In the genomic region with DNA sequence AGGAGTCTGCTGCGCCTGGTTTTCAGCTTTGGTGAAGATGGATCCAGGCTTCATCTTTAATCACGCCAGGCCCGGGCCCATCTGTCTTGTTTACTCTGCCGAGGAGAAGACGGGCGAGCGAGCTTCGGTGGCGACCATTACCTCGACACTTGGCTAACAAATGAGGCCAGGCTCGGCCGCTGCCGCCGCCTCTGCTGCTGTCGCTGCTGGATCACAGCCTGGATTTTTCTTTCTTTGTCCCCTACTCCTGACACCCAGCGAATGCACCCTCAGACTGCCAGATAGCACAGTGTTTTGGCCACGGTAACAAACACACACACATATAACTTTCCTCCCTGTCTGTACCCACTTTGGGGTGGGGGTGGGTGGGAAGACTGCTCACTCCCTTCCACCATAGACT, we compare ENCODE assay signal across 15 mouse cellular contexts. TPM values are rescaled to one million over a fixed set of nuclear protein-coding genes. Genes with fewer than 3 reads are reported as not detected.
DNase-seq lines count a peak whose midpoint lies in the region; ATAC-seq and TF ChIP-seq lines count a peak whose summit lies in the region.
"Had no signal": no experiment of that assay in that cellular context is flagged by ENCODE, and none has a peak within 500 bp of the region (broad histone marks: within the 10 kb centered on the region; RNA-seq: fewer than 3 reads in every experiment).

No protein-coding gene starts in this region.

- no peaks in the 10 kb centered on the region for H3K79me2 ChIP-seq in heart, adult 2 months (replicated peaks; ENCODE audit: control insufficient read depth, insufficient read depth, low read length)

- peaks cover 99% of the 10 kb centered on the region for H3K27me3 ChIP-seq in heart, embryonic 10.5 days (ENCODE audit: insufficient read depth, poor library complexity, severe bottlenecking)
- peaks cover 17% of the 10 kb centered on the region for H3K27me3 ChIP-seq in heart, adult 2 months (ENCODE audit: control insufficient read depth, insufficient read depth, low read length)
- H3K27me3 ChIP-seq in midbrain, embryonic 10.5 days (ENCODE audit: low read depth, poor library complexity, severe bottlenecking): peaks cover 100% of the 10 kb centered on the region
- H3K27me3 ChIP-seq in midbrain, embryonic 13.5 days: peaks cover 100% of the 10 kb centered on the region
- H3K27me3 ChIP-seq in liver, embryonic 12.5 days (replicated peaks): peaks cover 99% of the 10 kb centered on the region
- peaks cover under 1% of the 10 kb centered on the region; the same call in 1 of the 2 replicates for H3K27me3 ChIP-seq in stomach, postnatal 0 days (ENCODE audit: control insufficient read depth, insufficient read depth, low read length)
- peaks cover 97% of the 10 kb centered on the region for H3K27me3 ChIP-seq in midbrain, embryonic 15.5 days (replicated peaks)

- H3K27ac ChIP-seq in heart, embryonic 10.5 days: peak overlapping the region; percentile 89; the same call in 1 of the 2 replicates
- H3K27ac ChIP-seq in heart, adult 2 months: no peak overlapping the region
- no peak overlapping the region for H3K27ac ChIP-seq in midbrain, embryonic 10.5 days (replicated peaks)
- no peak overlapping the region for H3K27ac ChIP-seq in midbrain, embryonic 13.5 days
- peak overlapping the region; percentile 67 for H3K27ac ChIP-seq in liver, embryonic 12.5 days
- H3K27ac ChIP-seq in stomach, postnatal 0 days (replicated peaks): peak overlapping the region; percentile 97
- H3K27ac ChIP-seq in midbrain, embryonic 15.5 days: no peak overlapping the region
- H3K27ac ChIP-seq: gastrocnemius, adult 2 months had no signal

- intact Hi-C loops in heart, adult 2 months (cut with DNase I): no loop called here

- TF ChIP-seq EP300 in heart, adult 2 months (IDR thresholded peaks at IDR 0.05; ENCODE audit: insufficient read depth, low read depth, low read length): no peak
- TF ChIP-seq EP300 in stomach, postnatal 0 days (optimal IDR thresholded peaks at IDR 0.05): no peak

- no peak for TF ChIP-seq CTCF in heart, adult 2 months (IDR thresholded peaks at IDR 0.05)
- no peak for TF ChIP-seq CTCF in stomach, postnatal 0 days (IDR thresholded peaks at IDR 0.05; ENCODE audit: low read depth)

- H3K4me3 ChIP-seq in heart, embryonic 10.5 days: peak overlapping the region; percentile 71
- H3K4me3 ChIP-seq in heart, adult 2 months: no peak overlapping the region
- no peak overlapping the region for H3K4me3 ChIP-seq in midbrain, embryonic 10.5 days
- no peak overlapping the region for H3K4me3 ChIP-seq in midbrain, embryonic 13.5 days (replicated peaks)
- peak overlapping the region; percentile 11; the same call in 1 of the 2 replicates for H3K4me3 ChIP-seq in liver, embryonic 12.5 days
- peak overlapping the region; percentile 61 for H3K4me3 ChIP-seq in stomach, postnatal 0 days (ENCODE audit: low read depth, low read length)
- no peak overlapping the region for H3K4me3 ChIP-seq in midbrain, embryonic 15.5 days

- peaks cover 25% of the 10 kb centered on the region for H3K4me1 ChIP-seq in heart, embryonic 10.5 days
- no peaks in the 10 kb centered on the region for H3K4me1 ChIP-seq in heart, adult 2 months (ENCODE audit: control insufficient read depth, insufficient read depth, low read length)
- H3K4me1 ChIP-seq in midbrain, embryonic 10.5 days: peaks cover 18% of the 10 kb centered on the region
- peaks cover 9% of the 10 kb centered on the region; the same call in 1 of the 2 replicates for H3K4me1 ChIP-seq in midbrain, embryonic 13.5 days (replicated peaks)
- H3K4me1 ChIP-seq in liver, embryonic 12.5 days: no peaks in the 10 kb centered on the region
- no peaks in the 10 kb centered on the region for H3K4me1 ChIP-seq in stomach, postnatal 0 days (replicated peaks; ENCODE audit: control insufficient read depth, insufficient read depth)
- H3K4me1 ChIP-seq in midbrain, embryonic 15.5 days: 0 out of 2 replicates have a peak, but pooled peaks cover 3% of the 10 kb centered on the region
- H3K4me1 ChIP-seq: liver, embryonic 15.5 days had no signal

- 6% methylated on average over 17 of the region's 17 CpGs for WGBS in heart, embryonic 10.5 days
- WGBS in heart, adult 2 months: 24% methylated on average over 17 of the region's 17 CpGs
- under 1% methylated on average over 17 of the region's 17 CpGs for WGBS in midbrain, embryonic 10.5 days
- WGBS in midbrain, embryonic 13.5 days: 3% methylated on average over 17 of the region's 17 CpGs
- 21% methylated on average over 17 of the region's 17 CpGs for WGBS in liver, embryonic 12.5 days (ENCODE audit: insufficient replicate concordance)
- WGBS in stomach, postnatal 0 days: 19% methylated on average over 17 of the region's 17 CpGs
- 1% methylated on average over 17 of the region's 17 CpGs for WGBS in midbrain, embryonic 15.5 days

- H3K9ac ChIP-seq in heart, adult 2 months (ENCODE audit: low read depth, low read length): no peak overlapping the region
- H3K9ac ChIP-seq in midbrain, embryonic 13.5 days (replicated peaks): no peak overlapping the region
- peak overlapping the region; percentile 27; the same call in 1 of the 2 replicates for H3K9ac ChIP-seq in liver, embryonic 12.5 days
- peak overlapping the region; percentile 84 for H3K9ac ChIP-seq in stomach, postnatal 0 days (ENCODE audit: low read length)
- H3K9ac ChIP-seq in midbrain, embryonic 15.5 days: no peak overlapping the region
- H3K9ac ChIP-seq: liver, embryonic 15.5 days had no signal

- no peak for TF ChIP-seq POLR2A in heart, adult 2 months (IDR thresholded peaks at IDR 0.05; ENCODE audit: insufficient read depth, low read depth, low read length)

- no peak overlapping the region for H3K4me2 ChIP-seq in midbrain, embryonic 13.5 days (replicated peaks)
- peak overlapping the region; percentile 68 for H3K4me2 ChIP-seq in liver, embryonic 12.5 days
- H3K4me2 ChIP-seq in stomach, postnatal 0 days (replicated peaks; ENCODE audit: low read depth): peak overlapping the region; percentile 73
- H3K4me2 ChIP-seq in midbrain, embryonic 15.5 days: no peak overlapping the region

- DNase-seq in heart, embryonic 10.5 days (ENCODE audit: low spot score): no peak
- DNase-seq in heart, adult 2 months: no peak
- DNase-seq in midbrain, embryonic 10.5 days (ENCODE audit: low spot score): peak; percentile 59
- DNase-seq in stomach, postnatal 0 days (ENCODE audit: low spot score): no peak
- no peak for DNase-seq in ovary, postnatal 14 days (ENCODE audit: low spot score)
- DNase-seq: adrenal gland, postnatal 25 days; cerebellum, adult 9-11 months; gastrocnemius, adult 2 months; right cerebral cortex, adult 18-20 months; thymus, adult 18-20 months had no signal

- H3K9me3 ChIP-seq in heart, embryonic 10.5 days: no peaks in the 10 kb centered on the region
- no peaks in the 10 kb centered on the region for H3K9me3 ChIP-seq in midbrain, embryonic 10.5 days (replicated peaks)
- H3K9me3 ChIP-seq in midbrain, embryonic 13.5 days: no peaks in the 10 kb centered on the region
- H3K9me3 ChIP-seq in liver, embryonic 12.5 days (replicated peaks): no peaks in the 10 kb centered on the region
- no peaks in the 10 kb centered on the region for H3K9me3 ChIP-seq in stomach, postnatal 0 days (ENCODE audit: control insufficient read depth, low read length)
- H3K9me3 ChIP-seq in midbrain, embryonic 15.5 days: no peaks in the 10 kb centered on the region
- H3K9me3 ChIP-seq: liver, embryonic 15.5 days had no signal

- H3K36me3 ChIP-seq in heart, embryonic 10.5 days: no peaks in the 10 kb centered on the region
- no peaks in the 10 kb centered on the region for H3K36me3 ChIP-seq in heart, adult 2 months (ENCODE audit: control insufficient read depth, insufficient read depth, low read length)
- H3K36me3 ChIP-seq in midbrain, embryonic 10.5 days: no peaks in the 10 kb centered on the region
- H3K36me3 ChIP-seq in midbrain, embryonic 13.5 days: no peaks in the 10 kb centered on the region
- H3K36me3 ChIP-seq in liver, embryonic 12.5 days: no peaks in the 10 kb centered on the region
- H3K36me3 ChIP-seq in stomach, postnatal 0 days (ENCODE audit: control insufficient read depth, insufficient read depth, low read length): no peaks in the 10 kb centered on the region
- H3K36me3 ChIP-seq in midbrain, embryonic 15.5 days (replicated peaks): no peaks in the 10 kb centered on the region
- H3K36me3 ChIP-seq: liver, embryonic 15.5 days had no signal

- no peak for ATAC-seq in midbrain, embryonic 13.5 days
- ATAC-seq in liver, embryonic 12.5 days: no peak
- ATAC-seq in stomach, postnatal 0 days (ENCODE audit: low FRiP score, low TSS enrichment): no peak
- no peak for ATAC-seq in midbrain, embryonic 15.5 days (replicated peaks)

RNA-seq across cellular contexts. Expression of a gene that starts 2.4 kb away (rescaled TPM):
- 0.42 and 1.8 TPM in 2 replicates for polyA plus RNA-seq in heart, embryonic 10.5 days (2016; fragmentation: Nextera tagmentation; extraction: Ambion mirVana)
- under 1 TPM; 0.23 to 0.30 TPM for total RNA-seq in heart, adult 2 months (2021)
- polyA plus RNA-seq in heart, adult 2 months (2012; rRNA removed): 0.64 and 0.82 TPM in 2 replicates
- not detected in 2 replicates for polyA plus RNA-seq in midbrain, embryonic 10.5 days (2016; fragmentation: Nextera tagmentation; extraction: Ambion mirVana)
- 0.11 TPM in 1 of 2 replicates, not detected in the other for polyA plus RNA-seq in midbrain, embryonic 13.5 days (2015; fragmentation: Nextera tagmentation; extraction: Ambion mirVana)
- 0.31 and 0.36 TPM in 2 replicates for polyA plus RNA-seq in liver, embryonic 12.5 days (2016; fragmentation: Nextera tagmentation; extraction: Ambion mirVana)
- polyA plus RNA-seq in stomach, postnatal 0 days (2015; fragmentation: Nextera tagmentation; extraction: Ambion mirVana): 0.94 and 0.97 TPM in 2 replicates
- polyA plus RNA-seq in midbrain, embryonic 15.5 days (2015; fragmentation: Nextera tagmentation; extraction: Ambion mirVana): 0.15 TPM in 1 of 2 replicates, not detected in the other

RNA-seq across cellular contexts. Expression of a gene that starts 2.6 kb away (rescaled TPM):
- 0.31 and 2.0 TPM in 2 replicates for polyA plus RNA-seq in heart, embryonic 10.5 days (2016; fragmentation: Nextera tagmentation; extraction: Ambion mirVana)
- under 1 TPM; 0.63 to 0.75 TPM for total RNA-seq in heart, adult 2 months (2021)
- polyA plus RNA-seq in heart, adult 2 months (2012; rRNA removed): 1.00 and 1.1 TPM in 2 replicates
- polyA plus RNA-seq in midbrain, embryonic 10.5 days (2016; fragmentation: Nextera tagmentation; extraction: Ambion mirVana): not detected in 2 replicates
- not detected in 2 replicates for polyA plus RNA-seq in midbrain, embryonic 13.5 days (2015; fragmentation: Nextera tagmentation; extraction: Ambion mirVana)
- polyA plus RNA-seq in liver, embryonic 12.5 days (2016; fragmentation: Nextera tagmentation; extraction: Ambion mirVana): 0.62 and 0.66 TPM in 2 replicates
- polyA plus RNA-seq in stomach, postnatal 0 days (2015; fragmentation: Nextera tagmentation; extraction: Ambion mirVana): 1.2 and 1.6 TPM in 2 replicates
- polyA plus RNA-seq in midbrain, embryonic 15.5 days (2015; fragmentation: Nextera tagmentation; extraction: Ambion mirVana): not detected in 2 replicates

RNA-seq across cellular contexts. Expression of a gene that starts 17.6 kb away (rescaled TPM):
- polyA plus RNA-seq in heart, embryonic 10.5 days (2016; fragmentation: Nextera tagmentation; extraction: Ambion mirVana): 1.0 and 5.2 TPM in 2 replicates
- under 1 TPM in 1 of 2 experiments, not detected in 1; 0.18 TPM for total RNA-seq in heart, adult 2 months (2021)
- polyA plus RNA-seq in heart, adult 2 months (2012; rRNA removed): 0.20 and 0.23 TPM in 2 replicates
- not detected in 2 replicates for polyA plus RNA-seq in midbrain, embryonic 10.5 days (2016; fragmentation: Nextera tagmentation; extraction: Ambion mirVana)
- 0.08 TPM in 1 of 2 replicates, not detected in the other for polyA plus RNA-seq in midbrain, embryonic 13.5 days (2015; fragmentation: Nextera tagmentation; extraction: Ambion mirVana)
- polyA plus RNA-seq in liver, embryonic 12.5 days (2016; fragmentation: Nextera tagmentation; extraction: Ambion mirVana): 1.3 and 1.5 TPM in 2 replicates
- 7.5 and 8.2 TPM in 2 replicates for polyA plus RNA-seq in stomach, postnatal 0 days (2015; fragmentation: Nextera tagmentation; extraction: Ambion mirVana)
- polyA plus RNA-seq in midbrain, embryonic 15.5 days (2015; fragmentation: Nextera tagmentation; extraction: Ambion mirVana): 0.09 and 0.70 TPM in 2 replicates
- total RNA-seq: monocyte, adult 5-6 weeks had no signal

RNA-seq across cellular contexts. Expression of a gene that starts 28.4 kb away (rescaled TPM):
- polyA plus RNA-seq in heart, embryonic 10.5 days (2016; fragmentation: Nextera tagmentation; extraction: Ambion mirVana): 0.42 and 2.2 TPM in 2 replicates
- total RNA-seq in heart, adult 2 months (2021): not detected
- not detected in 2 replicates for polyA plus RNA-seq in heart, adult 2 months (2012; rRNA removed)
- polyA plus RNA-seq in midbrain, embryonic 10.5 days (2016; fragmentation: Nextera tagmentation; extraction: Ambion mirVana): not detected in 2 replicates
- not detected in 2 replicates for polyA plus RNA-seq in midbrain, embryonic 13.5 days (2015; fragmentation: Nextera tagmentation; extraction: Ambion mirVana)
- 0.30 TPM in 2 replicates for polyA plus RNA-seq in liver, embryonic 12.5 days (2016; fragmentation: Nextera tagmentation; extraction: Ambion mirVana)
- polyA plus RNA-seq in stomach, postnatal 0 days (2015; fragmentation: Nextera tagmentation; extraction: Ambion mirVana): 6.9 and 7.9 TPM in 2 replicates
- polyA plus RNA-seq in midbrain, embryonic 15.5 days (2015; fragmentation: Nextera tagmentation; extraction: Ambion mirVana): 0.13 and 0.34 TPM in 2 replicates
- total RNA-seq: monocyte, adult 5-6 weeks had no signal

RNA-seq across cellular contexts. Expression of a gene that starts 29.6 kb away (rescaled TPM):
- polyA plus RNA-seq in heart, embryonic 10.5 days (2016; fragmentation: Nextera tagmentation; extraction: Ambion mirVana): 5.7 and 27.6 TPM in 2 replicates
- total RNA-seq in heart, adult 2 months (2021): under 1 TPM; 0.23 to 0.68 TPM
- polyA plus RNA-seq in heart, adult 2 months (2012; rRNA removed): 0.91 and 1.4 TPM in 2 replicates
- polyA plus RNA-seq in midbrain, embryonic 10.5 days (2016; fragmentation: Nextera tagmentation; extraction: Ambion mirVana): 0.10 TPM in 1 of 2 replicates, not detected in the other
- 0.19 and 0.28 TPM in 2 replicates for polyA plus RNA-seq in midbrain, embryonic 13.5 days (2015; fragmentation: Nextera tagmentation; extraction: Ambion mirVana)
- polyA plus RNA-seq in liver, embryonic 12.5 days (2016; fragmentation: Nextera tagmentation; extraction: Ambion mirVana): 4.4 and 4.6 TPM in 2 replicates
- 12.2 and 13.4 TPM in 2 replicates for polyA plus RNA-seq in stomach, postnatal 0 days (2015; fragmentation: Nextera tagmentation; extraction: Ambion mirVana)
- 0.17 and 0.32 TPM in 2 replicates for polyA plus RNA-seq in midbrain, embryonic 15.5 days (2015; fragmentation: Nextera tagmentation; extraction: Ambion mirVana)
- total RNA-seq: monocyte, adult 5-6 weeks had no signal

Comparison
In these comparisons a context has a peak if more than half of its experiments do, and no peak if none do; other contexts are left out.
1. H3K27ac ChIP-seq: peak in heart, embryonic 10.5 days (single experiment), liver, embryonic 12.5 days (single experiment) and stomach, postnatal 0 days (single experiment); none in heart, adult 2 months (single experiment), midbrain, embryonic 10.5 days (single experiment), midbrain, embryonic 13.5 days (single experiment) and midbrain, embryonic 15.5 days (single experiment).
2. H3K4me3 ChIP-seq: peak in heart, embryonic 10.5 days (single experiment), liver, embryonic 12.5 days (single experiment) and stomach, postnatal 0 days (single experiment); none in heart, adult 2 months (single experiment), midbrain, embryonic 10.5 days (single experiment), midbrain, embryonic 13.5 days (single experiment) and midbrain, embryonic 15.5 days (single experiment).
3. H3K9ac ChIP-seq: peak in liver, embryonic 12.5 days (single experiment) and stomach, postnatal 0 days (single experiment); none in heart, adult 2 months (single experiment), midbrain, embryonic 13.5 days (single experiment) and midbrain, embryonic 15.5 days (single experiment).
4. H3K4me2 ChIP-seq: peak in liver, embryonic 12.5 days (single experiment) and stomach, postnatal 0 days (single experiment); none in midbrain, embryonic 13.5 days (single experiment) and midbrain, embryonic 15.5 days (single experiment).